In the genomic region with DNA sequence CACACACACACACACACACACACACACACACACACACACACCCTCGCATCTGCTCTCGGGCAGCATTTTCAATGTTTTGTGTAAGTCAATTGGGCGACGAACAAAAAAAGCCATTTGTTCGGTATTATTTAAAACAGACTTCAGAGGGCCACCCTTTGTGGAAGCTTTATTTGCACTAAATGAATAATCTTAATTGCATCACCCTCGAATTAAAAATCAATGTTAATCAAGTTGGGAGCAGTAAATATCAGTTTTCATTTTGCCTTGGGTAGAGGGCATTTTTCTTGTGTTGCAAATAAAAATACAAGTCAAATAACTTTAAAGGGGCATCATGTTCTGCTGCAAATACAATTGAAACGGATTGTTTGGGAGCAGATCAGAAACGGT, we compare ENCODE assay signal across 20 mouse cellular contexts. TPM values are rescaled to one million over a fixed set of nuclear protein-coding genes. Genes with fewer than 3 reads are reported as not detected.
A peak's percentile ranks its signal among the peaks of the same experiment; 100 is the strongest.
DNase-seq lines count a peak whose midpoint lies in the region; ATAC-seq and TF ChIP-seq lines count a peak whose summit lies in the region.
"Had no signal": no experiment of that assay in that cellular context is flagged by ENCODE, and none has a peak within 500 bp of the region (broad histone marks: within the 10 kb centered on the region; RNA-seq: fewer than 3 reads in every experiment).

No protein-coding gene starts in this region.

- H3K9me3 ChIP-seq in hindbrain, embryonic 10.5 days = no peaks in the 10 kb centered on the region
- no peaks in the 10 kb centered on the region for H3K9me3 ChIP-seq in hindbrain, postnatal 0 days (ENCODE audit: low read length)
- H3K9me3 ChIP-seq in midbrain, embryonic 13.5 days = no peaks in the 10 kb centered on the region
- H3K9me3 ChIP-seq in midbrain, embryonic 15.5 days = no peaks in the 10 kb centered on the region
- no peaks in the 10 kb centered on the region for H3K9me3 ChIP-seq in hindbrain, embryonic 14.5 days (ENCODE audit: control insufficient read depth, low read length)
- H3K9me3 ChIP-seq: lung, embryonic 15.5 days had no signal

- DNase-seq in hindbrain, embryonic 10.5 days (ENCODE audit: low spot score) = no peak
- DNase-seq in hindbrain, postnatal 0 days (ENCODE audit: low spot score) = no peak
- DNase-seq in brain, embryonic 14.5 days (ENCODE audit: low read depth) = peak; percentile 62
- DNase-seq in hindbrain, embryonic 14.5 days (ENCODE audit: low spot score) = peak; percentile 37
- no peak for DNase-seq in cerebellum, adult 9-10 months
- DNase-seq: gastrocnemius, postnatal 10 days; heart, adult 2 months; kidney, adult 2 months; kidney, postnatal 14 days; liver; thymus, postnatal 14 days had no signal

- TF ChIP-seq POLR2A in brain, embryonic 14.5 days (IDR thresholded peaks at IDR 0.05; ENCODE audit: borderline replicate concordance, extremely low read depth, insufficient read depth, insufficient read length, poor library complexity, severe bottlenecking) = no peak

- 1% methylated on average over 8 of the region's 8 CpGs for WGBS in hindbrain, embryonic 10.5 days
- WGBS in hindbrain, postnatal 0 days = under 1% methylated on average over 8 of the region's 8 CpGs
- WGBS in midbrain, embryonic 13.5 days = under 1% methylated on average over 8 of the region's 8 CpGs
- WGBS in midbrain, embryonic 15.5 days = under 1% methylated on average over 8 of the region's 8 CpGs
- 0% methylated on average over 8 of the region's 8 CpGs for WGBS in hindbrain, embryonic 14.5 days

- H3K9ac ChIP-seq in hindbrain, postnatal 0 days (replicated peaks; ENCODE audit: low read length) = no peak overlapping the region
- H3K9ac ChIP-seq in midbrain, embryonic 13.5 days (replicated peaks) = no peak overlapping the region
- H3K9ac ChIP-seq in midbrain, embryonic 15.5 days = no peak overlapping the region
- no peak overlapping the region for H3K9ac ChIP-seq in hindbrain, embryonic 14.5 days
- H3K9ac ChIP-seq: lung, embryonic 15.5 days had no signal

- no peak overlapping the region for H3K27ac ChIP-seq in hindbrain, embryonic 10.5 days
- H3K27ac ChIP-seq in hindbrain, postnatal 0 days = no peak overlapping the region
- H3K27ac ChIP-seq in midbrain, embryonic 13.5 days = 0 out of 2 replicates have a peak overlapping the region, but pooled peaks have one; percentile 26
- no peak overlapping the region for H3K27ac ChIP-seq in midbrain, embryonic 15.5 days
- peak overlapping the region; percentile 74; the same call in 1 of the 2 replicates for H3K27ac ChIP-seq in hindbrain, embryonic 14.5 days
- H3K27ac ChIP-seq: heart, adult 2 months; left cerebral cortex, adult 2 months; lung, embryonic 15.5 days; macrophage had no signal

- no peaks in the 10 kb centered on the region for H3K36me3 ChIP-seq in hindbrain, embryonic 10.5 days
- no peaks in the 10 kb centered on the region for H3K36me3 ChIP-seq in hindbrain, postnatal 0 days (ENCODE audit: insufficient read depth, low read length)
- no peaks in the 10 kb centered on the region for H3K36me3 ChIP-seq in midbrain, embryonic 13.5 days
- H3K36me3 ChIP-seq in midbrain, embryonic 15.5 days (replicated peaks) = no peaks in the 10 kb centered on the region
- no peaks in the 10 kb centered on the region for H3K36me3 ChIP-seq in hindbrain, embryonic 14.5 days (replicated peaks; ENCODE audit: control insufficient read depth, insufficient read depth)
- H3K36me3 ChIP-seq: lung, embryonic 15.5 days had no signal

- TF ChIP-seq CTCF in hindbrain, postnatal 0 days (IDR thresholded peaks at IDR 0.05; ENCODE audit: low read depth) = no peak
- TF ChIP-seq CTCF in brain, embryonic 14.5 days (IDR thresholded peaks at IDR 0.05; ENCODE audit: borderline replicate concordance, extremely low read depth, insufficient read depth, insufficient read length) = no peak

- peaks cover 100% of the 10 kb centered on the region for H3K27me3 ChIP-seq in hindbrain, embryonic 10.5 days (ENCODE audit: insufficient read depth, poor library complexity, severe bottlenecking)
- peaks cover 75% of the 10 kb centered on the region for H3K27me3 ChIP-seq in hindbrain, postnatal 0 days (ENCODE audit: insufficient read depth, low read length)
- H3K27me3 ChIP-seq in midbrain, embryonic 13.5 days = peaks cover 86% of the 10 kb centered on the region
- peaks cover 69% of the 10 kb centered on the region for H3K27me3 ChIP-seq in midbrain, embryonic 15.5 days (replicated peaks)
- H3K27me3 ChIP-seq in hindbrain, embryonic 14.5 days (ENCODE audit: control insufficient read depth, insufficient read depth, low read length) = peaks cover 90% of the 10 kb centered on the region

- peak overlapping the region; percentile 33 for H3K4me3 ChIP-seq in hindbrain, embryonic 10.5 days
- H3K4me3 ChIP-seq in hindbrain, postnatal 0 days (ENCODE audit: low read length) = no peak overlapping the region
- no peak overlapping the region for H3K4me3 ChIP-seq in midbrain, embryonic 13.5 days (replicated peaks)
- H3K4me3 ChIP-seq in midbrain, embryonic 15.5 days = no peak overlapping the region
- no peak overlapping the region for H3K4me3 ChIP-seq in hindbrain, embryonic 14.5 days (replicated peaks; ENCODE audit: low read length)
- H3K4me3 ChIP-seq: heart, adult 2 months; left cerebral cortex, adult 2 months; lung, embryonic 15.5 days had no signal

- H3K4me2 ChIP-seq in hindbrain, postnatal 0 days (ENCODE audit: low read depth, low read length) = no peak overlapping the region
- no peak overlapping the region for H3K4me2 ChIP-seq in midbrain, embryonic 13.5 days (replicated peaks)
- H3K4me2 ChIP-seq in midbrain, embryonic 15.5 days = no peak overlapping the region; the same call in 1 of the 2 replicates
- peak overlapping the region; percentile 35; the same call in 1 of the 2 replicates for H3K4me2 ChIP-seq in hindbrain, embryonic 14.5 days (replicated peaks)
- H3K4me2 ChIP-seq: lung, embryonic 15.5 days had no signal

- ATAC-seq in hindbrain, postnatal 0 days = no peak
- ATAC-seq in midbrain, embryonic 13.5 days = no peak
- ATAC-seq in midbrain, embryonic 15.5 days (replicated peaks) = no peak
- ATAC-seq in hindbrain, embryonic 14.5 days (ENCODE audit: low FRiP score) = no peak
- ATAC-seq: midbrain, embryonic 16.5 days had no signal

- peaks cover 23% of the 10 kb centered on the region for H3K4me1 ChIP-seq in hindbrain, embryonic 10.5 days (replicated peaks)
- no peaks in the 10 kb centered on the region for H3K4me1 ChIP-seq in hindbrain, postnatal 0 days (ENCODE audit: insufficient read depth, low read length)
- peaks cover 6% of the 10 kb centered on the region; the same call in 1 of the 2 replicates for H3K4me1 ChIP-seq in midbrain, embryonic 13.5 days (replicated peaks)
- H3K4me1 ChIP-seq in midbrain, embryonic 15.5 days = no peaks in the 10 kb centered on the region; the same call in 1 of the 2 replicates
- H3K4me1 ChIP-seq in hindbrain, embryonic 14.5 days (replicated peaks; ENCODE audit: control insufficient read depth, insufficient read depth, low read length) = no peaks in the 10 kb centered on the region
- H3K4me1 ChIP-seq: lung, embryonic 15.5 days had no signal

RNA-seq across cellular contexts. Expression of gene Otp, which starts 1.4 kb away (rescaled TPM):
- polyA plus RNA-seq in hindbrain, embryonic 10.5 days (2016; fragmentation: Nextera tagmentation; extraction: Ambion mirVana) = 2.2 and 4.0 TPM in 2 replicates
- total RNA-seq in hindbrain, postnatal 0 days (2014; rRNA removed) = 4.3 and 4.7 TPM in 2 replicates
- 4.2 and 4.9 TPM in 2 replicates for polyA plus RNA-seq in hindbrain, postnatal 0 days (2015; fragmentation: Nextera tagmentation; extraction: Ambion mirVana)
- 5.3 and 5.4 TPM in 2 replicates for polyA plus RNA-seq in midbrain, embryonic 13.5 days (2015; fragmentation: Nextera tagmentation; extraction: Ambion mirVana)
- polyA plus RNA-seq in midbrain, embryonic 15.5 days (2015; fragmentation: Nextera tagmentation; extraction: Ambion mirVana) = 2.3 and 4.7 TPM in 2 replicates
- polyA plus RNA-seq in brain, embryonic 14.5 days (2012; rRNA removed) = 19.3 and 42.9 TPM in 2 replicates
- 9.2 and 10.6 TPM in 2 replicates for polyA plus RNA-seq in hindbrain, embryonic 14.5 days (2014; fragmentation: Nextera tagmentation; extraction: Ambion mirVana)
- total RNA-seq: adrenal gland, adult 18-20 months; gastrocnemius, postnatal 10 days; heart, adult 2 months; hematopoietic stem cell, adult 5-6 weeks; layer of hippocampus, adult 8-10 months had no signal
- polyA plus RNA-seq: heart, adult 2 months; kidney, adult 2 months; lung, embryonic 15.5 days; macrophage had no signal

Comparison
In these comparisons a context has a peak if more than half of its experiments do, and no peak if none do; other contexts are left out.
1. DNase-seq: peak in brain, embryonic 14.5 days (single experiment) and hindbrain, embryonic 14.5 days (single experiment); none in hindbrain, embryonic 10.5 days (single experiment), hindbrain, postnatal 0 days (single experiment) and cerebellum, adult 9-10 months (single experiment).
2. H3K27ac ChIP-seq: peak in midbrain, embryonic 13.5 days (single experiment) and hindbrain, embryonic 14.5 days (single experiment); none in hindbrain, embryonic 10.5 days (single experiment), hindbrain, postnatal 0 days (single experiment) and midbrain, embryonic 15.5 days (single experiment).